ENCODE assay signal across 14 mouse cellular contexts in the genomic region with DNA sequence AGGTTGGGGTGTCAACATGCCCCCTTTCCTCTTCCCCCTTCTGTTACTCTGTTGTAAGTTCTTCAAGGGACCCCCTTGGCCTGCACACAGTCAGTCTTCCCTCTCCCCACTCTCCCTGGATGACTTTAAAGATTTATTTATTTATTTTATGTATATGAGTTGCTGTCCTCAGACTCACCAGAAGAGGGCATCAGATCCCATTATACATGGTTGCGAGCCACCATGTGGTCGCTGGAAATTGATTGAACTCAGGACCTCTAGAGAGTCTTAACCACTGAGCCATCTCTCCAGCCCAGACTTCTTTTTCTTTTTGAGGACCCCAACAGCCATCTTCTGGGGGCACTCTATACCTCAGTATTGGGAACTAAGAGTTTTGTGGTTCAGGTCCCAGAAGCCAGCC. TPM values are rescaled to one million over a fixed set of nuclear protein-coding genes. Genes with fewer than 3 reads are reported as not detected.
DNase-seq lines count a peak whose midpoint lies in the region; ATAC-seq and TF ChIP-seq lines count a peak whose summit lies in the region.
"Had no signal": no experiment of that assay in that cellular context is flagged by ENCODE, and none has a peak within 500 bp of the region (broad histone marks: within the 10 kb centered on the region; RNA-seq: fewer than 3 reads in every experiment).

No protein-coding gene starts in this region.

- no peaks in the 10 kb centered on the region for H3K9me3 ChIP-seq in lung, embryonic 14.5 days (ENCODE audit: low read depth, low read length)
- H3K9me3 ChIP-seq in E14TG2a.4 (ENCODE audit: low read length), result no peaks in the 10 kb centered on the region
- H3K9me3 ChIP-seq: hindbrain, embryonic 12.5 days had no signal

- ATAC-seq in lung, embryonic 14.5 days (ENCODE audit: insufficient read depth), result no peak
- ATAC-seq: forebrain, embryonic 16.5 days had no signal

- H3K36me3 ChIP-seq in lung, embryonic 14.5 days (ENCODE audit: insufficient read depth), result no peaks in the 10 kb centered on the region
- H3K36me3 ChIP-seq in E14TG2a.4 (ENCODE audit: insufficient read depth, low read length), result peaks cover 60% of the 10 kb centered on the region
- H3K36me3 ChIP-seq: hindbrain, embryonic 12.5 days had no signal

- intact Hi-C loops in gastrocnemius, adult 2 months (cut with DNase I), result no loop called here
- intact Hi-C loops in gastrocnemius, postnatal 36 days (cut with DNase I), result loop anchor here (5.0 kb wide), 1 partner anchor 110 kb away; no protein-coding TSS in a partner anchor

- 39% methylated on average over 2 of the region's 2 CpGs for WGBS in lung, embryonic 14.5 days

- no peaks in the 10 kb centered on the region for H3K27me3 ChIP-seq in lung, embryonic 14.5 days (ENCODE audit: insufficient read depth, low read length)
- no peaks in the 10 kb centered on the region for H3K27me3 ChIP-seq in E14TG2a.4 (ENCODE audit: insufficient read depth, low read length)
- H3K27me3 ChIP-seq: hindbrain, embryonic 12.5 days had no signal

- H3K9ac ChIP-seq in lung, embryonic 14.5 days, result no peak overlapping the region
- H3K9ac ChIP-seq: hindbrain, embryonic 12.5 days had no signal

- H3K4me3 ChIP-seq in gastrocnemius, adult 2 months, result no peak overlapping the region
- H3K4me3 ChIP-seq in lung, embryonic 14.5 days (ENCODE audit: low read depth, low read length), result no peak overlapping the region
- H3K4me3 ChIP-seq in E14TG2a.4 (replicated peaks; ENCODE audit: low read length), result no peak overlapping the region
- H3K4me3 ChIP-seq: hindbrain, embryonic 12.5 days had no signal

- H3K27ac ChIP-seq in gastrocnemius, adult 2 months, result no peak overlapping the region
- H3K27ac ChIP-seq in lung, embryonic 14.5 days (ENCODE audit: low read depth), result no peak overlapping the region
- H3K27ac ChIP-seq: hindbrain, embryonic 12.5 days had no signal

- no peak overlapping the region for H3K4me2 ChIP-seq in lung, embryonic 14.5 days
- H3K4me2 ChIP-seq: hindbrain, embryonic 12.5 days had no signal

- H3K4me1 ChIP-seq in lung, embryonic 14.5 days (ENCODE audit: insufficient read depth), result no peaks in the 10 kb centered on the region
- peaks cover 80% of the 10 kb centered on the region for H3K4me1 ChIP-seq in E14TG2a.4 (replicated peaks; ENCODE audit: low read depth, low read length)
- H3K4me1 ChIP-seq: hindbrain, embryonic 12.5 days had no signal

- DNase-seq in gastrocnemius, adult 2 months, result no peak
- no peak for DNase-seq in gastrocnemius, postnatal 36 days
- peak; percentile 19 for DNase-seq in lung, embryonic 14.5 days
- no peak for DNase-seq in lung, postnatal 10 days
- DNase-seq in retina, embryonic 14.5 days (ENCODE audit: low spot score), result peak; percentile 24
- no peak for DNase-seq in frontal cortex, adult 2 months (ENCODE audit: extremely low spot score in 1 of 2, low spot score in 1 of 2)
- DNase-seq in heart, adult 9 months (ENCODE audit: low spot score in 2 of 2), result no peak
- DNase-seq: adrenal gland, postnatal 25 days; heart, adult 18-20 months; kidney, adult 9 months; spleen, adult 18-20 months had no signal

- TF ChIP-seq CTCF in gastrocnemius, adult 2 months (IDR thresholded peaks at IDR 0.05), result peak; percentile 48
- peak; percentile 43 for TF ChIP-seq CTCF in lung, embryonic 14.5 days (IDR thresholded peaks at IDR 0.05; ENCODE audit: low read depth)
- TF ChIP-seq CTCF in E14TG2a.4 (conservative IDR thresholded peaks at IDR 0.05; ENCODE audit: low read length), result peak; percentile 64

RNA-seq across cellular contexts. Expression of a gene that starts 20.4 kb away (rescaled TPM):
- total RNA-seq in gastrocnemius, adult 2 months (2021), result 10 to 100 TPM; 13.0 to 16.1 TPM
- 10 to 100 TPM; 11.9 to 16.4 TPM for total RNA-seq in gastrocnemius, postnatal 36 days (2021)
- 32.5 and 34.2 TPM in 2 replicates for polyA plus RNA-seq in lung, embryonic 14.5 days (2014; fragmentation: Nextera tagmentation; extraction: Ambion mirVana)
- polyA plus RNA-seq in frontal cortex, adult 2 months (2012; rRNA removed), result 37.9 and 41.4 TPM in 2 replicates

RNA-seq across cellular contexts. Expression of a gene that starts 20.8 kb away (rescaled TPM):
- 10 to 100 TPM; 38.6 to 51.4 TPM for total RNA-seq in gastrocnemius, adult 2 months (2021)
- 10 to 100 TPM; 43.5 to 51.8 TPM for total RNA-seq in gastrocnemius, postnatal 36 days (2021)
- 1,315 and 1,365 TPM in 2 replicates for polyA plus RNA-seq in lung, embryonic 14.5 days (2014; fragmentation: Nextera tagmentation; extraction: Ambion mirVana)
- 629 and 778 TPM in 2 replicates for polyA plus RNA-seq in frontal cortex, adult 2 months (2012; rRNA removed)

RNA-seq across cellular contexts. Expression of a gene that starts 21.4 kb away (rescaled TPM):
- total RNA-seq in gastrocnemius, adult 2 months (2021), result 10 to 100 TPM; 46.1 to 46.4 TPM
- total RNA-seq in gastrocnemius, postnatal 36 days (2021), result 10 to 100 TPM; 36.2 to 42.2 TPM
- polyA plus RNA-seq in lung, embryonic 14.5 days (2014; fragmentation: Nextera tagmentation; extraction: Ambion mirVana), result 14.7 and 14.9 TPM in 2 replicates
- 288 and 302 TPM in 2 replicates for polyA plus RNA-seq in frontal cortex, adult 2 months (2012; rRNA removed)

Comparison
In these comparisons a context has a peak if more than half of its experiments do, and no peak if none do; other contexts are left out.
1. DNase-seq: peak in lung, embryonic 14.5 days (single experiment) and retina, embryonic 14.5 days (single experiment); none in gastrocnemius, adult 2 months (single experiment), gastrocnemius, postnatal 36 days (0 of 2), lung, postnatal 10 days (single experiment), frontal cortex, adult 2 months (0 of 2) and heart, adult 9 months (0 of 2).
2. Peak in every context shown above with its lines, with median percentiles within 50 percentile points of each other: CTCF ChIP-seq.